Mouse (Mus musculus) spleen, embryonic (tissue): ENCODE data around the gene Rab11fip4.

Source experiments
- CTCF ChIA-PET: fragments of 350-600 bp; sonication (Branson Sonifier 250); formaldehyde crosslinking; loops from one replicate; lab custom pipeline; 2022; lab: Charles Lee

Rab11fip4 gene

DNA sequence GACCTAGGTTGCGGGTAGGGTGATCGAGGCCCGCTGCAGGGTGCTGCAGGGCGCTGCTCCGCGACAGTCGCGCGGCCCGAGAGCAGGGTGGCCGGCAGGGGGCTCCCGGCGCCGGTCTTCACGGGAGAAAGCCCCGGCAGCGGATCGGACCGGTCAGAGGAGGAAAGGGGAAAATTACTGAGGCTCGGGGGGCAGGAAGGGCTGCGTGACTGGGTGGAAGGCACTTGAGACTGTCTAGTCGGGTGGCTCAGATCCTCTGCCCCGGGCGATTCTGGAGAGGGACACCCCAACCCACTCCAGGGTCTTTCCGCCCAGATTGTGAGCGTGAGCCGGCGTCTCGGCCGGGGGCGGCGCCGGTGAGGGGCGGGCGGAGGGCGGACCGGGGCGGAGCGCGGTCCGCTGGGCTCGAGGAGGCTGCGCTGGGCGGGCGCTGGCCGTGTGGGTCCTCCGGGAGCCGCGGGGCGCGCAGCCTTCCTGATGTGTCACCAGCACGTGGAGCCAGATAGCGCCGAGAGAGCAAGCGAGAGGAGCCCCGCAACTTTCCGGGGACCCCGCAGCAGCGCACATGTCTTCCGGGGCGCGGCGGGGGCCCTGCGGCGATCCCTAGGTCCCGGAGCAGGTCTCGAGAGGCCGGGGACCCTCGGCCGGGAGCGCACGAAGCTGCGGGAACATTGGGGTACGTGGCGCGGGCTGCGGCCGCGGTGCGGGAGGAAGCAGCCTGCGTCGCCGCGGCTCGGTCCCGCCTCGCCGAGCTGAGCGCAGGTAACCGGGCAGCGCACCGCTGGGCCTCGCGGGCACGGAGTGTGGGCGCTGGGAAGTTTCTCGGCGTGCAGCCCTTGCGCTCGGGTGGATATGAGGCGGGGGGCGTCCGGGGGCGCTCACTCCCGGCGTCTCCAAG is 120.1 kb downstream of the Rab11fip4 start:
- CTCF ChIA-PET = interaction anchor here (0.5 kb wide), 1 partner anchor 90 kb away, joined by 5 read pairs; no protein-coding TSS in a partner anchor

DNA sequence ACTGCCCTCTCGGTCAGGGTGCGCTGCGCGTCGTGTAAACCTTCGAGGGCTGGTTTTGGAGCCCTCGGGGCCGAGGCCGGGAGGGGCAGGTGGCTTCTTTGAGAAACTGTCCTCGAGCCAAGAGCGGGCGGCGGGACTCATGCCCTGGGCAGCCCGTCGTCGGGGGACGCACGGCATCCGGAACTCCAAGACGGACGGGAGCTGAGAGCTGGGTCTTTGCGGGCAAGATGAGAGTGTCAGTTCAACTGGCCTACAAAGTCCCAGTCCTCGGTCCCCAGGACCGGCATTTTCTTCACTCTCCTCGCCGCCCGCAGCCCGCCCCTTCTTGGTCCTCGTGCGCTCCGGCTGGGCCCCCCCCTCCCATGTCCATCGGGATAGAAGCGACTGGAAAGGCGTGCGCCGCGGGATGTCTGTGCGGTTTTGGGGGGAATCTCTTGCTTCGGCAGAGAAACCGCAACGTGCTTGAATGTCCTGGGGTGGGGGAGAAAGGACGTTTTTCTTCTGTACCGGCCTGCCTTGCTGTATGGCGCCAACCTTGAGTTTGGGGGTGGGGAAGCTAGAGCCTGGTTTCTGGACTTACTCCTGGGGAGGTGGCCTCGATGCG is 120.9 kb downstream of the Rab11fip4 start:
- CTCF ChIA-PET = interaction anchor here (0.5 to 0.6 kb wide), 2 partner anchors 91 to 469 kb away, joined by 3 to 5 read pairs; no protein-coding TSS in a partner anchor

DNA sequence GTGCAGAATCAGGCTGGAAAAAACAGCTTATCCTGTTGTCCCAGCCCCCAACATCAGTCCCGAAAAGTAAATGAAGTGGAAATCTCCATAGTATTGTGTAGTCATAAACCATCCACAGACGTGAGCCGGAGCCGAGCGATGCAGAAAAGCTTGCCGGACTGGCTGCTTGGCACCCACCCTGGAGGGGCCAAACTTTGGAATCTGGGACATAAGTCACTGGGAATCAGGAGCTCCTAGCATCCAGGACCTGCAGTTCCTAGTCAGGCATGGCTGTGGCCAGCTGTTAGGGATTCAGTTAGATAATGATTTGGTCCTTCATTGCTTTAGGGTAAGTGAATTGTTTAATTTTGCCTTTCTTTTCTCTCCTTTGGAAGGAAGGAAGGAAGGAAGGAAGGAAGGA is 122.2 kb downstream of the Rab11fip4 start:
- CTCF ChIA-PET = no interaction called here

DNA sequence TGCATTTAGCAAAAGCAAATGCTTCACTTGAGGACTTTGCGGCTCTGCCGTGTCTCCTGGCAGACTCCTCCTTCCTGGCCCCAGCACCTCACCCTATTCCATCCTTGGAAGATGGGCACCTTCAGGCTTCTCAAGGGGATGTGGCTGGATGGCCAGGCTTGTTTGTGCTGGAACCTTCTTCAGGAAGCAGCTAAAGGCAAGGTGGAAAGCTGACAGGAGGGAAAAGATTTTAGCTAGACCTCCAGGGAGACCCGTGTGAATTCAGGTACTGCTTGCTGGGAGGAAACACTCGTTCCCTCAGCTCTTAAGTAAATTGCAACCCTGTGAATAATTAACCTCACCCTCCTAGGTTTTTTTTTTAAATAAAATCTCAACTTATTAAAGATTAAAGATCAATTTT is 122.7 kb downstream of the Rab11fip4 start:
- CTCF ChIA-PET = interaction anchor here (0.6 to 0.7 kb wide), 2 partner anchors 51 to 248 kb away, joined by 3 read pairs; no protein-coding TSS in a partner anchor

DNA sequence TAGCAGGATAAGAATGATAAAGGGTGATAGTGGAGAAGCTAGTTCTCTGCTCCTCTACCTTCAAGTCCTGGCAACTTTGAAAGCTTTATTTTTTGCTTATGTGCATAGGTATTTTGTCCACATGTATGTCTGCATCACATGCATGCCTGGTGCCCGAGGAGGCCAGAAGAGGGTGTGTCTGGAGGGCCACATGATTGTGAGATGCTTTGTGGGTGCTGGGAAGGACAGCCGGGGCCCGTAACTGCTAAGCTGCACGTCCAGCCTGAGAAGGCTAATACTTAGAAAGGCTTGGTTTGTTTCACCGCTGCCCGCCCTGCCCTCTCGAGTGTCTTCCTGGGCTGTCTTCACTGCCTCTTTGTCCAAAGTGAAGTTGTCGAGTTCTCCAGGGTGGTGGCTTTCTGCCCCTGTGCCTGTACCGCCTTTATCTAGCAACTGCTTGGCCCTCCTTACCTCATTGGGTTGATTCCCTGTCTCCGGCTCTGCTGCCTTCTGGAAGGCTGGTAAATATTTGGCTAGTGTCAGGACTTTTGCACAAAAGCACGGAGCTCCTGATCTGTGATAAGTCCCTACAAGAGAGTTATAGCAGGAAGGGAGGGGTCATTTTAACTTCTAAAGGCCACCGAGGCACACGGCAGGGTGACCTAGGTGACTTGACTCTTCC is 123.2 kb downstream of the Rab11fip4 start:
- CTCF ChIA-PET = interaction anchor here (0.6 to 0.7 kb wide), 2 partner anchors 51 to 248 kb away, joined by 3 read pairs; no protein-coding TSS in a partner anchor

DNA sequence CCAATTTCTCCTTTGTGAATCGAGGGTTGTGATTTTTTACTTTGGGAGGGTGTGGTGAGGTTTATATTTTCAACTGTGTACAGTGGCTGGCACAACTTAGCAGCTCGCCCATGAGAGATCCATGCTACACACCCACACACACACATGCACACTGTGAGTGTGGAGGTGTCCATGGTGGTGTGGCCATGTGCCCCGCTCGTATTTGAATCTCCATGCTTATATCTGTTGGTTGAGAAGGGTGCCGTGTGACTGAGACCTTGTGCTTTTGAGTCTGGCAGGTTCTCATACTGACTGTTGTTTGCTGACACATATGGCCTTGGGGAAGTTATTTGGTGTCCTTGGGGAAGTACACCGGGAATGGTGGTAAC is 123.7 kb downstream of the Rab11fip4 start:
- CTCF ChIA-PET = no interaction called here

DNA sequence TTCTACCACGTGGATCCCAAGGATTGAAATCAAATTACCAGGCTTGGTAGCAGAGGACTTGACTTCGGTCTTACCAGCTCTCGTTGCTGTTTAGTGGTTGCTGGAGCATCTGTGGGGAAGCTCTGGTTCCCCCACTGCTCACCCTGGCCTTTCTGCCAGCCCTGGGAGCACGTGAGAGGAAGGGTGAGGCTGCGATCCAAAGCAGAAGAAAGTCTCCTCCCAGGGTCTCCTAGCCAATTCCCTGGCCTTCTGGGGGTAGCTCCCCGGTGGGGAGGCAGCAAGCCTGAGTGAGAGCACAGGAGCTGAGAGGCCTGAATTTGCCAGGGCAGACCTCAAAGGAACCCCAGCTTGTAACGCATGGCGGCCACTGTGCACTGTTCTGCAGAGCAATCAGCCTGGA is 124.3 kb downstream of the Rab11fip4 start:
- CTCF ChIA-PET = no interaction called here

DNA sequence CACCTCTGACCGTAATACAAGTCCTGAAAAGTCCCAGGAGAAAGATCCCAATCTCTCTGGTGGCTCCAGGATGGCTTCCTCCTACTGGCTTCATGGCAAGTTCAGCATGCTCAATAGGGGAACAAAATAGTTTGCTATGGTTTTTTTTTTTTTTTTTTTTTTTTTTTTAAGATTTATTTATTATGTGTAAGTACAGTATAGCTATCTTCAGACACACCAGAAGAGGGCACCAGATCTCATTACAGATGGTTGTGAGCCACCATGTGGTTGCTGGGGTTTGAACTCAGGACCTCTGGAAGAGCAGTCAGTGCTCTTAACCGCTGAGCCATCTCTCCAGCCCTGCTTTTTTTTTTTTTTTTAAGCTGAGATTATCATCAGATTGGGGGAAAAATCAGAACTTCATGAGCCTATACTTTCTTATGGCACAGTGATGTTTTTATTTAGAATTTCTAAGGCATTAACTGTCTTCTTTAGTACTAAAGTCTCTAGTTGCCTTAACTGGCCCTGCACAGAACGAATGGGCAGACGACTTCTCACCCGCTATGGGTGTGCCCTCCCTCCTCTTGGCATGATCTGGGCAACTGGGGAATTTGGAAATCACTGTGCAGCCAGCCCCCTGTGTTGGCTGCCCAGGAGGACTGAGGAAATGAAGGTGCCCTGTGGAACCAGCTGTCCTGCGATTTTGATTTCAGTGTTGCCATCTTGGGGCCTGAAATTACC is 124.9 kb downstream of the Rab11fip4 start:
- CTCF ChIA-PET = interaction anchor here (0.6 kb wide), 1 partner anchor 111 kb away, joined by 3 read pairs; no protein-coding TSS in a partner anchor

DNA sequence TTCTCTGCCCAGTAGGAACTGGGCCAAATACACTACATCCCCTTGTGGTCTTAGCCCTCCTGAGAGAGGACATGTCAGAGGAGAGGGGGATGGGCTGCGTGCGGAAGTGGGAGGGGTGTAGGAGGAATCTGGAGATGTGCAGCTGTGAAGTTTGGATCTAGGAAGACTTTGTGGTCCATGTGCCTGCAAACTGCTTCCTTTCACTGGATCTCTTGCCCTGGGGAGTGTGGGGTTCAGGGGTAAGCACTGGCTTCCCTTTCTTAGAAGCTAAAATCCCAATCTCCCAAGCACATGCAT is 125.4 kb downstream of the Rab11fip4 start:
- CTCF ChIA-PET = interaction anchor here (0.6 kb wide), 1 partner anchor 111 kb away, joined by 3 read pairs; no protein-coding TSS in a partner anchor

DNA sequence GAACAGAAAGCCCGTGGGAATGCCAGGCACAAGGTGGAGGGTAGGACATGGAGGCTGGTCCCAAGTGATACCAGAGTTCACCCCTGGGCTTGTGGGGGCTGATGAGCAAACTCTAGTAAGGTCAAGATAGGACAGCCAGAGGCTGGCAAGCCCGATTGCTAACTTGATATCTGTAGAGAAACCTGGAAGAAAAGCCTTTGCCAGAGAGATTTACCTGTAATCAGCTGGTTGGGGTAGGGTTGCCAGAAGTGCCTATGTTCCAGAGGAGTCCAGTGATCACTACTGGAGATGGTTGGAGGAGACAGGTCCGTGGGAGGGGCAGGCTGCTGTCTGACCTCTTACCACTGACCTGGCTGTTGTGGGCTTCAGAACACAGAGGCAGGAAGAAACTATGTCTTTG is 126.3 kb downstream of the Rab11fip4 start:
- CTCF ChIA-PET = no interaction called here

DNA sequence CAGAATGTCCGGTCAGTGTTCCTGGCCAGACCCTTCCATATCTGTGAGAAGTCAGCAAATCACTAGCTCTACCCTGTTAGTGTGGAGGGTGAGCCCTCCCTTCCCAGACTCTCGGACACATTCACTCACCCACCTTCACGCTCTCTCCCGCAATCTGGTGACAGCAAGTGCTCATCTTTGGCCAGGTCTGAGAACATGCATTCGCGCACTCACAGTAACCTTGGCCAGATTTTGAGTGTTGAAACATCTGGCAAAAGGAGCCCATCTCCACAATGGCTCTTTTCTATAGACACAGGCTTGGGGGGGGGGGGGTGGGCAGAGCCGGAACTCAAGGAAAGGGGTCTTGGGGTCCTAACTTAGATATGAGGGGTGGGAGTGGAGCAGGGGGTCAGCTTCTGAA is 126.8 kb downstream of the Rab11fip4 start:
- CTCF ChIA-PET = no interaction called here

DNA sequence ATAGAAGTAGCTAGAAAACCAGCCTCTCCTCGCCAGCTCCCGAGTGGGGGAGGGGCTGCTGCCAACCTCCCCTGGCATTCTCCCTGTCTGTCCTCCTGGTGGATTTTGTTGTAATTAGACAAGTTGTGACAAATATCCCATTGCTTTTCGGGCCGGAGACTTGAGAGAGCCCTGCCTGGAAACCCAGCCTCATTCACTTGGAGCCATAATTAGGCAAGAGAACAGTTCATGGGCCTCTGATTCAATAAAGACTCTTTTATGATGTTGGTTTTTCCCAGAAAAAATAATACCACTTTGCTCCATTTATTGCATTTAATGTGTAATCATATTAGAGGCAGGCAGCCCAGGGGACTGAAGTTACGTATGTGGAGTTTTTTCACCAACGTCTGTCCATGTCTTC is 127.2 kb downstream of the Rab11fip4 start:
- CTCF ChIA-PET = no interaction called here

DNA sequence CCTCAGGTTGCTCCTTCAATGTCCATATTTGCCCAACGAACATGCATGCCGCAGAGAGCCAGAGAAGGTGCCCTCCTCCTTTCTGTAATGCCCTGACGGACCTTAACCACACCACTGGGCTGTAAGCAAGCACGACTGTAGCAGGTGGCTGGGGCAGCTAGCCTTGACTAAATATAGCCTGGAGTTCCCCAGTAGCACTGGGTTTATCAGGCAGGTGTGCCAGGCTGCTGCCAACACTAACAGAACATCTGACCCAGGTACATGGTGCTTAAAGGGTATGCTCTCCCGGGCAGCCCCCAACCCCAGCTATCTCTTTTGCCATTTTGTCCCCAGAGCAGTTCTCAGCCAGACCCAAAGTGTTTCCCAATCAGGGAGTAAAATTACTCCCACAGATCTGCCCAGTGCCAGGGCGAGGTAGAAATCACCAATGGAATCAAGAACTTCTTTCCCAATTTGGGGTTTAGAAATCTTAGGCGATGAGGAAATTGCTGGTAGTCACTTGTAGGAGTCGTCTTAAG is 127.9 kb downstream of the Rab11fip4 start:
- CTCF ChIA-PET = no interaction called here

DNA sequence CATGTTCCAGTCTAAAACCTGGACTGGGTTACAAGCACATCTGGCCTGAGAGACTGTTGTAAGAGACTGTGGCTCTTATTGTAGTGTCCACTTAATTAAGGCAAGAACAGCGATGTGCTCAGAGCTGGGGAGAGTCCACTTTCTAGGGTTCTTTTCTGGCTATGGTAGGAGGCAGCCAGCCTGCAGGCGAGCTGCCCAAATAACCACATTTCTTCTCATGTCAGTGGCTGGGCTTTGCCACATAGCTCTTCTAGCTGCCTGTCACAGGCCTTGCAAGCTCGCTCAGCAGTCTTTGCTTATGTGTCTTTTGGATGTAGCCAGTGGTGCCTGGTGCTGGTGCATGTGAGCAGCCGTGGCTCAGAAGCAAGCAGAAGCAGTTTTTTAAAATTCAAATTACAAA is 129.7 kb downstream of the Rab11fip4 start:
- CTCF ChIA-PET = no interaction called here

DNA sequence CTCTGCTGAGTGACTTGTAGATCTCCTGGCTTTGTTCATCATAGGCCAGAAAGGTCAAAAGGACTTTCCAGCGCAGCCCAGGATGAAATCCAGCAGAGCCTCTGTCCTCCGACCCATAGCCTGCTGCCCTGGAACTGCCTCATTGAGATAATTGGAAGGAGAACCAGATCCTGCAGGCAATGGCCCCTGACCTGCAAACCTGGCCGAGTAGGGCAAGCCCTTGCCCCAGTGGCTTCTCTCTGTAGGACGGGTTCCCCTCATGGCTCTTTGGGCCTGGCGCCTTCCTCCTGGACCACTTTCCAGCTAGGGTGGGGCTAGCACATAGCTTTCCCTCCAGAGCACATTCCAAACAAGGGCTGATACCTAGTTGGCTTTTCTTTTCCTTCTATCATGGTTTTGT is 131.8 kb downstream of the Rab11fip4 start:
- CTCF ChIA-PET = no interaction called here

DNA sequence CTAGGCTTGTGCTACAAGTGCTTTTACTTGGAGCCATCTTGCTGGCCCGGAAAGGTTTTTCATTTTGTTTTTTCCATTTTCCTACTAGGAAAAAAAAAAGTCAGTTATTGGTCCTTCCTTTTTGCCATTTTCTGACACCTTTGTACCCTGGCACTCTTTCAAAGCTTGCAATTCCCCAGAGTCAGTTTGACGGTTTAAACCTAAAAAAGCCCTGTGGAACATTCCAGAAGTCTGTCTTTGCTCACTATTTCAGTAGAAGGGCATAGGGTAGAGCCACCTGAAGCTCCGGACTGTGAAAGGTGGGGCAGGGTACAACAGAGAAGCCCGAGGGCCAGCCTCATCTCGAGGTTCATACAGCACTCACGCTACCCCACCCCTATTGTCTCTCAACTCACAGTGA is 134.0 kb downstream of the Rab11fip4 start:
- CTCF ChIA-PET = no interaction called here

DNA sequence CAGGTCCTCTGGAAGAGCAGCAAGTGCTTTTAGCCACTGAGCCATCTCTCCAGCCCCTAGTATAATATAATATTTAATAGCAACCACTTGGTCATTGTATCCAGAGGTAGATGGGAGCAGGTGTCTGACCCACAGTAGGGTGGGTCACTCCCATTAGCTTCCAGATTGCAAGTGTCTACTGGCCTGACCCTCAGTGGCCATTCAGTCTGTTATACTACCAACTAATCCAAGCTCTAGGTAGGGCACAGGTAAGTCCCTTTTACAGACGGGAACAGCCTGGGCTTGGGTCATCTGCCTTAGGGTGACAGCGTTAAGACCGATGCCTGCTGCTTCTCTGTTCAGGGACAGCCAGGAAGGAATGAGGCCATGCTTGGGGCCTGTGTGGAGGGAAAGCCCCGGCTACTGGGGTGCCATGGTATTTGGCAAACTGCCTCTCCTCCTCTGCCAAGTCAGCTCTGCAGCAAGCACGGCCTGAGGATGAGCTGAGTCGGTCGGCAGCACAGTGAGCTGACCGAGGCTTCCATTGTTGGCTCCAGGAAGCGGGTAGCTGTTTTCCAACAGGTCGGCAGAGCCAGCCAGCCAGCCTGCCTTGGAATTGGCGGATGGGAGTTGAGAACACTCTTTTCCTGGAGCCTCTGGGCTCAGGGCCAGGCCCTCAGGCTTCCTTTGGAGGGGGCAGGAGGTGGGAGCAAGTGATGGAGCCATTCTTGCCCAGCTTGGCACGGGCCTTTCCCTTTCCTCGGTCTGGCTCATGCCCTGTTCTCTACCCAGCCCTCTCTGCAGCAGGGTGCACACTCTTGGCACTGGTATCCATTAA is 138.4 kb downstream of the Rab11fip4 start:
- CTCF ChIA-PET = no interaction called here

DNA sequence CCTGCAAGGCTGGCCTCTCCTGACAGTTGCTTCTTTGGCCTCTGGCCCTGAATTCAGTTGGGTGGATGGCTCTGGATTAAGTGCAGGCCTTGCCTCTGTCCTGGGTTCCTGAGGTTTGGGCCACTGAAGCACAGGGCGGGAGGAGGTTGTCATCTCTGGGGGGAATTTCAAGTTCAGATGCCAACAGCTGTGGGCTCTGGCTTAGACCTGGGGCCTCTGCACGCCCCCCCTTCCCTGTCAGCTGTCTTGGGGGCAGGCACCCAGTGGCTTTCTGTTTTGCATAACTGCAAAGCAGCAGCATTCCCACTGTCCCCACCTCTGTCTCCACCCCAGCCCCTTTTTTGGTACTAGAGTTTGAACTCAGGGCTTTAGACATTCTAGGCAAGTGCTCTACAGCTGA is 139.4 kb downstream of the Rab11fip4 start:
- CTCF ChIA-PET = no interaction called here

DNA sequence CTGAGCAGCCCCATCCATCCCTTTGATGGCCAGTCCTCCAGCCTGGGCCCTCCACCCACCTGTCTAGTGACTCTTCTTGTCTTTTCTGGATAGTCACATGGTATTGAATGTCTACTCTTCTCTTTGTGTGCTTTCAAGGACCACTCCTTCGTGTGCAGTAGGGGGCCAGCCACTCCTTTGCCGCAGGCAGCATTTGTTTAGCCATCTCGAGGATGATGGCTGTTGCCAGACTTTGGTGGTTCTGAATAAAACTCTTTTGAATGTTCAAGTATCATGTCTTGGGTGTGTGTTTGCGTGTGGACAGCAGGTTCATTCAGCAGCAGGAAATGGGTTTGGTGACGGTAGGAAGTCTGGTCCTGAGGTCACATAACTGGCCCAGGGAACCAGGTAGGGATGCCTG is 140.5 kb downstream of the Rab11fip4 start:
- CTCF ChIA-PET = no interaction called here

DNA sequence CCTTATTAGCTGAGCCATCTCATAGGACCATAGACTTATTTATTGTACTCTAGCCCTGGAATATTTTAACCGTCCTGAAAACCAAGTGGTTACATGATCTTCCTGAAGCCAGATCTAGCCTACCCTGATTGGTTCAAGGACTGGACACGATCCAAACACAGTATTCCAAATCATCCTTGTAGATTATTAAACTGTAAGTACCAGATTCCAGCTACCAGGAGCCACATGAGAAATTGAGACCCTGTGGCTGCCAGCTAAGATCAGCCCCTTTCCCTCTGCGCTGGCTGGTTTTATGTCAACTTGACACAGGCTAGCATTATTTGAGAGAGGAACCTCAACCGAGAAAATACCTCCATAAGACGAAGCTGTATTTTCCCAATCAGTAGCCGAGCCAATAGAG is 142.0 kb downstream of the Rab11fip4 start:
- CTCF ChIA-PET = no interaction called here
